Mouse (Mus musculus) MEL (cell line): ENCODE measurements around the gene Trpv4. TPM values are rescaled to one million over a fixed set of nuclear protein-coding genes. Genes with fewer than 3 reads are reported as not detected.

ENCODE experiments used
- DNase-seq: peaks from one replicate; pipeline ENCODE4 v3.0.0; 2011; ENCODE audit warnings: low read depth, low spot score
- H3K27ac ChIP-seq: 2 replicates; pipeline ENCODE4 v1.5.1; 2012; ENCODE audit warnings: low read depth, mild to moderate bottlenecking, control low read depth, low read length, moderate library complexity; ENCODE audit not compliant: control insufficient read depth
- H3K27me3 ChIP-seq, 2 experiments: fragments of 150-350 bp in 1 of 2; sonication (generic) in 1 of 2; 2 replicates each; pipeline ENCODE4 v1.6.1; 2012; ENCODE audit warnings: low read length in 2 of 2, mild to moderate bottlenecking in 2 of 2, improper control_type of control experiment in 1 of 2, moderate library complexity in 1 of 2; ENCODE audit not compliant: insufficient read depth in 2 of 2, control insufficient read depth in 1 of 2
- H3K36me3 ChIP-seq, 2 experiments: 2 replicates each; pipeline ENCODE4 v1.6.1; 2012 to 2014; ENCODE audit warnings: low read length in 2 of 2, improper control_type of control experiment in 1 of 2, inconsistent platforms in 1 of 2, mild to moderate bottlenecking in 1 of 2; ENCODE audit not compliant: insufficient read depth in 2 of 2, control insufficient read depth in 1 of 2
- H3K4me1 ChIP-seq, 2 experiments: fragments of 150-350 bp in 1 of 2; sonication (generic) in 1 of 2; 2 replicates each; pipeline ENCODE4 v1.6.1; 2012; ENCODE audit warnings: low read length in 2 of 2, improper control_type of control experiment in 1 of 2, mild to moderate bottlenecking in 1 of 2; ENCODE audit not compliant: insufficient read depth in 2 of 2, control insufficient read depth in 1 of 2
- H3K4me3 ChIP-seq, 2 experiments: fragments of 150-350 bp in 1 of 2; sonication (generic) in 1 of 2; 2 replicates each; pipeline ENCODE4 v1.5.1; 2012; ENCODE audit warnings: low read depth in 2 of 2, low read length in 2 of 2, mild to moderate bottlenecking in 2 of 2, moderate library complexity in 2 of 2, control low read depth in 1 of 2, improper control_type of control experiment in 1 of 2; ENCODE audit not compliant: control insufficient read depth in 1 of 2, insufficient read depth in 1 of 2
- H3K79me2 ChIP-seq: 2 replicates; pipeline ENCODE4 v1.6.1; 2012; ENCODE audit warnings: mild to moderate bottlenecking, low read length, moderate library complexity; ENCODE audit not compliant: control insufficient read depth, poor library complexity, insufficient read depth
- H3K9ac ChIP-seq: 2 replicates; pipeline ENCODE4 v1.6.1; 2012; ENCODE audit warnings: low read depth, mild to moderate bottlenecking, control low read depth, low read length, moderate library complexity; ENCODE audit not compliant: control insufficient read depth, poor library complexity, severe bottlenecking
- H3K9me3 ChIP-seq: fragments of 150-350 bp; sonication (generic); replicated peaks from 2 replicates; pipeline ENCODE4 v1.6.1; 2012; ENCODE audit warnings: mild to moderate bottlenecking, low read length, improper control_type of control experiment, moderate library complexity; ENCODE audit not compliant: insufficient read depth
- BHLHE40 ChIP-seq: IDR thresholded peaks from 2 replicates; pipeline ENCODE4 v1.6.1; 2012; ENCODE audit warnings: low read depth, mild to moderate bottlenecking, inconsistent platforms, low read length, improper control_type of control experiment, borderline replicate concordance
- CHD1 ChIP-seq: IDR thresholded peaks from 2 replicates; pipeline ENCODE4 v1.6.1; 2012; ENCODE audit warnings: low read depth, mild to moderate bottlenecking, inconsistent platforms, low read length, improper control_type of control experiment
- CHD2 ChIP-seq: IDR thresholded peaks from 2 replicates; pipeline ENCODE4 v1.6.1; 2011; ENCODE audit warnings: low read length, improper control_type of control experiment
- CTCF ChIP-seq, 3 experiments: IDR thresholded peaks in 2 of 3; conservative IDR thresholded peaks in 1 of 3; 2 replicates each; pipeline ENCODE4 v1.5.1; 2011 to 2012; ENCODE audit warnings: low read length in 3 of 3, low read depth in 2 of 3, mild to moderate bottlenecking in 2 of 3, improper control_type of control experiment in 1 of 3, inconsistent platforms in 1 of 3, mixed read lengths in 1 of 3, moderate library complexity in 1 of 3; ENCODE audit not compliant: control insufficient read depth in 1 of 3, insufficient read depth in 1 of 3, poor library complexity in 1 of 3, severe bottlenecking in 1 of 3
- E2F4 ChIP-seq: IDR thresholded peaks from 2 replicates; pipeline ENCODE4 v1.6.1; 2011; ENCODE audit warnings: low read depth, low read length, improper control_type of control experiment, borderline replicate concordance
- ELF1 ChIP-seq: IDR thresholded peaks from 2 replicates; pipeline ENCODE4 v1.6.1; 2014; ENCODE audit warnings: low read depth, mild to moderate bottlenecking, inconsistent platforms, low read length, improper control_type of control experiment, moderate library complexity
- EP300 ChIP-seq, 2 experiments: IDR thresholded peaks; 2 replicates each; pipeline ENCODE4 v1.6.1; 2011; ENCODE audit warnings: improper control_type of control experiment in 2 of 2, low read length in 2 of 2, low read depth in 1 of 2, mild to moderate bottlenecking in 1 of 2
- ETS1 ChIP-seq: IDR thresholded peaks from 2 replicates; pipeline ENCODE4 v1.6.1; 2012; ENCODE audit warnings: low read depth, mild to moderate bottlenecking, inconsistent platforms, low read length, improper control_type of control experiment, moderate library complexity
- GATA1 ChIP-seq: IDR thresholded peaks from 2 replicates; pipeline ENCODE4 v1.6.1; 2011; ENCODE audit warnings: low read depth, low read length, improper control_type of control experiment
- KAT2A ChIP-seq: conservative IDR thresholded peaks from 2 replicates; pipeline ENCODE4 v1.6.1; 2012; ENCODE audit warnings: low read depth, low read length, improper control_type of control experiment, inconsistent platforms
- MAX ChIP-seq: IDR thresholded peaks from 2 replicates; pipeline ENCODE4 v1.6.1; 2011; ENCODE audit warnings: low read length, improper control_type of control experiment
- MEF2A ChIP-seq: IDR thresholded peaks from 2 replicates; pipeline ENCODE4 v1.6.1; 2014; ENCODE audit warnings: low read depth, mild to moderate bottlenecking, inconsistent platforms, low read length, improper control_type of control experiment; ENCODE audit not compliant: poor library complexity, insufficient replicate concordance, severe bottlenecking; ENCODE audit errors: extremely low read depth
- MXI1 ChIP-seq: IDR thresholded peaks from 2 replicates; pipeline ENCODE4 v1.6.1; 2011; ENCODE audit warnings: mild to moderate bottlenecking, low read depth, low read length, improper control_type of control experiment
- MYB ChIP-seq: IDR thresholded peaks from 2 replicates; pipeline ENCODE4 v1.6.1; 2011; ENCODE audit warnings: mild to moderate bottlenecking, low read depth, low read length, improper control_type of control experiment
- NELFE ChIP-seq: IDR thresholded peaks from 2 replicates; pipeline ENCODE4 v1.6.1; 2011; ENCODE audit warnings: low read depth, low read length, improper control_type of control experiment
- POLR2A ChIP-seq, 2 experiments: IDR thresholded peaks; 2 replicates each; pipeline ENCODE4 v1.6.1; 2011 to 2012; ENCODE audit warnings: low read length in 2 of 2, mild to moderate bottlenecking in 2 of 2, control low read depth in 1 of 2, improper control_type of control experiment in 1 of 2, low read depth in 1 of 2, moderate library complexity in 1 of 2; ENCODE audit not compliant: control insufficient read depth in 1 of 2, insufficient read depth in 1 of 2, poor library complexity in 1 of 2
- POLR2AphosphoS2 ChIP-seq: IDR thresholded peaks from 2 replicates; pipeline ENCODE4 v1.6.1; 2011; ENCODE audit warnings: low read length, improper control_type of control experiment
- POLR2AphosphoS5 ChIP-seq: IDR thresholded peaks from 2 replicates; pipeline ENCODE4 v1.6.1; 2012; ENCODE audit warnings: low read depth, borderline replicate concordance, mild to moderate bottlenecking, inconsistent platforms, low read length, moderate library complexity, mixed read lengths
- SIN3A ChIP-seq: IDR thresholded peaks from 2 replicates; pipeline ENCODE4 v1.6.1; 2012; ENCODE audit warnings: low read length, improper control_type of control experiment, inconsistent platforms
- TAL1 ChIP-seq: IDR thresholded peaks from 2 replicates; pipeline ENCODE4 v1.6.1; 2012; ENCODE audit warnings: mild to moderate bottlenecking, inconsistent platforms, low read length, moderate library complexity, mixed read lengths
- TCF12 ChIP-seq: IDR thresholded peaks from 2 replicates; pipeline ENCODE4 v1.6.1; 2014; ENCODE audit warnings: low read depth, mild to moderate bottlenecking, inconsistent platforms, low read length, improper control_type of control experiment, moderate library complexity
- UBTF ChIP-seq: IDR thresholded peaks from 2 replicates; pipeline ENCODE4 v1.6.1; 2012; ENCODE audit warnings: low read depth, mild to moderate bottlenecking, inconsistent platforms, low read length, improper control_type of control experiment, moderate library complexity, borderline replicate concordance; ENCODE audit not compliant: insufficient read depth
- USF1 ChIP-seq: IDR thresholded peaks from 2 replicates; pipeline ENCODE4 v1.6.1; 2014; ENCODE audit warnings: low read depth, mild to moderate bottlenecking, inconsistent platforms, low read length, improper control_type of control experiment, moderate library complexity
- ZC3H11A ChIP-seq: IDR thresholded peaks from 2 replicates; pipeline ENCODE4 v1.6.1; 2012; ENCODE audit warnings: low read depth, mild to moderate bottlenecking, inconsistent platforms, low read length, improper control_type of control experiment
- polyA plus RNA-seq, 2 experiments: library from polyadenylated mRNA; stranded (reverse) in 1 of 2; unstranded in 1 of 2; fragments of >175 nt in 1 of 2; fragments of >200 nt in 1 of 2; gene quantifications; 2 replicates each; pipeline versions ENCODE4 v1.2.1 to v1.2.4; 2012; ENCODE audit warnings: low replicate concordance in 2 of 2, low read depth in 1 of 2; ENCODE audit not compliant: insufficient read length in 2 of 2, insufficient read depth in 1 of 2, missing spikeins in 1 of 2
- total RNA-seq: library from RNA; depleted of rRNA; stranded (reverse); fragments of 300-350 nt; gene quantifications from 2 replicates; pipeline ENCODE4 v1.2.3, GENCODE M21; 2012

Gene Trpv4
- total and polyA plus RNA-seq, 3 experiments = 0.29 TPM; not detected in 2

DNA sequence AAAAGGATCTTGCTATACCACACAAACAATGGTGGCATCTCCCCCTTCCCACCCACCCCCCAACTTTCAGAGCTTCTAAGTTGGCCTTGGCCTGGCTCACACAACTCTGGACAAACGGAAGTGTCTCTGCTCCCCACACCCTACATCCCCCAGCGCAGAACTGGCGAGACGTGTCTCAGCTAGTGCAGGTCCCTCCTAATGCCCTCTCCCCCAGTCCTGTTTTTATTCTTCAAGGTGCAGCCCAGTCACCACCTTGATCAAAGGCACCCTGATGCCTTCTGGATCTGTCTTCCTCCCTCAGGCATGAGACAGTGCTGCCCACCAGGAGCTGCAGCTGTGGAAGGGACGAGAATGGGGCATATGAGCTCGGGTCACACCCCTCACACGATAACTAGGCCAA, 1.9 kb downstream of the Trpv4 start:
- 0 out of 4 replicates have a peak, but pooled peaks cover 0 to 2% of the 10 kb centered on the region in 2 experiments for H3K36me3 ChIP-seq
- no peak for DNase-seq
- H3K79me2 ChIP-seq = no peaks in the 10 kb centered on the region
- no peak overlapping the region for H3K9ac ChIP-seq
- no peak overlapping the region for H3K4me3 ChIP-seq
- no peaks in the 10 kb centered on the region for H3K9me3 ChIP-seq
- TF ChIP-seq POLR2AphosphoS2 = no peak
- TF ChIP-seq CHD1 = no peak
- no peak for TF ChIP-seq E2F4
- no peak for TF ChIP-seq USF1
- no peak for TF ChIP-seq TAL1
- TF ChIP-seq ELF1 = no peak
- TF ChIP-seq MXI1 = no peak
- TF ChIP-seq CTCF (IDR thresholded peaks at IDR 0.05 in 2 of 3, conservative IDR thresholded peaks at IDR 0.05 in 1 of 3; ENCODE audit: control insufficient read depth in 1 of 3, insufficient read depth in 1 of 3, low read depth in 2 of 3, low read length in 3 of 3, poor library complexity in 1 of 3, severe bottlenecking in 1 of 3) = no peak
- no peak for TF ChIP-seq MYB
- TF ChIP-seq ETS1 = no peak
- TF ChIP-seq KAT2A = no peak
- no peak for TF ChIP-seq TCF12
- no peak for TF ChIP-seq CHD2
- TF ChIP-seq MEF2A = no peak
- no peak for TF ChIP-seq ZC3H11A
- no peaks in the 10 kb centered on the region; a peak in 1 of 4 replicates for H3K27me3 ChIP-seq
- peaks cover 4 to 6% of the 10 kb centered on the region in 2 experiments; a peak in 2 of 4 replicates for H3K4me1 ChIP-seq
- H3K27ac ChIP-seq = no peak overlapping the region

DNA sequence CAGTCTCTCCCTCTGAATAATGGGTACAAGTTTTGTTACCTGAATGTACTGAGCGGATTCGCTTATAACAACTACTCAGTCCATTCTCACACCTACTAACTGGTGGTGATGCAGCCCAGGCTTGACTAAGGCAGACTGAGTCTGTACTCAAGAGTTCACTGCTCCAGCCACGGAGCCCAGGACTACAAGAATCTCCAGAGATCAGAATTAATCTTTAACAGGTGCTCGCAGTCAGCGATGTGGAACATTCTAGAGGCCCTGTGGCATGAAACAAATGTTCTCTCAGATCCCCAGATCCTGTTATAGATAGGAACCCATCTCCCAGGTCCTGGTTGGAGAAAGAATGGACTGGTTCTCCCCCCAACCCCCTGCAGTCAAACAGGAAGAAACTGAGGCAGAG, 2.5 kb downstream of the Trpv4 start:
- H3K27me3 ChIP-seq = no peaks in the 10 kb centered on the region; a peak in 1 of 4 replicates

More for the DNA sequence above, 2.5 kb downstream of the Trpv4 start:
- no peak for DNase-seq
- TF ChIP-seq CHD1 (no peak), CHD2 (no peak), POLR2A (IDR thresholded peaks at IDR 0.05; ENCODE audit: control insufficient read depth in 1 of 2, insufficient read depth in 1 of 2, low read depth in 1 of 2, low read length in 2 of 2, poor library complexity in 1 of 2) (no peak), MAX (no peak), SIN3A (no peak), BHLHE40 (no peak), ZC3H11A (no peak), ELF1 (no peak), ETS1 (no peak), EP300 (IDR thresholded peaks at IDR 0.05; ENCODE audit: low read depth in 1 of 2, low read length in 2 of 2) (no peak), MYB (no peak), GATA1 (no peak), UBTF (no peak), POLR2AphosphoS5 (no peak), NELFE (no peak)
- H3K4me3 ChIP-seq = no peak overlapping the region
- H3K9me3 ChIP-seq = no peaks in the 10 kb centered on the region
- no peak overlapping the region for H3K9ac ChIP-seq
- H3K79me2 ChIP-seq = no peaks in the 10 kb centered on the region
- no peak overlapping the region for H3K27ac ChIP-seq
- H3K36me3 ChIP-seq = 0 out of 4 replicates have a peak, but pooled peaks cover 0 to under 1% of the 10 kb centered on the region in 2 experiments
- peaks cover 3% of the 10 kb centered on the region in 2 experiments; a peak in 2 of 4 replicates for H3K4me1 ChIP-seq
